Mouse (Mus musculus) kidney, adult 18-20 months (tissue): ENCODE measurements around the gene Scarf1.

ENCODE experiments used
- DNase-seq: peaks from one replicate; pipeline ENCODE4 v3.0.0; 2021

Gene Scarf1

GRCm38 (mm10) chr11:75566276-75567196 is 53.2 kb downstream of the Scarf1 start:
- DNase-seq: no peak

- no peak for DNase-seq
Measured at GRCm38 (mm10) chr11:75567346-75568114, 54.2 kb downstream of the Scarf1 start.

- no peak for DNase-seq
Measured at GRCm38 (mm10) chr11:75568115-75568511, 54.8 kb downstream of the Scarf1 start.

- DNase-seq: peak; percentile 59
Measured at GRCm38 (mm10) chr11:75568962-75569361, 55.6 kb downstream of the Scarf1 start.

- DNase-seq: no peak
Measured at GRCm38 (mm10) chr11:75570375-75571125, 57.2 kb downstream of the Scarf1 start.

GRCm38 (mm10) chr11:75571126-75571990 is 58.0 kb downstream of the Scarf1 start:
- no peak for DNase-seq

- DNase-seq: no peak
Measured at GRCm38 (mm10) chr11:75572301-75572791, 59.0 kb downstream of the Scarf1 start.

- DNase-seq: peak; percentile 92
Measured at GRCm38 (mm10) chr11:75572854-75573650, 59.7 kb downstream of the Scarf1 start.

GRCm38 (mm10) chr11:75574378-75575123 is 61.2 kb downstream of the Scarf1 start:
- no peak for DNase-seq

- DNase-seq: no peak
Measured at GRCm38 (mm10) chr11:75575560-75576123, 62.3 kb downstream of the Scarf1 start.
